Mouse (Mus musculus) heart, adult 9 months (tissue): Measurements from ENCODE around the gene Rcan2.

ENCODE experiments used
- DNase-seq, 2 experiments: peaks; one replicate each; pipeline ENCODE4 v3.0.0; 2022; ENCODE audit warnings: low spot score in 2 of 2

The Rcan2 gene

GRCm38 (mm10) chr17:44013756-44014510, 212.8 kb downstream of the Rcan2 start:
- no peak for DNase-seq

DNA sequence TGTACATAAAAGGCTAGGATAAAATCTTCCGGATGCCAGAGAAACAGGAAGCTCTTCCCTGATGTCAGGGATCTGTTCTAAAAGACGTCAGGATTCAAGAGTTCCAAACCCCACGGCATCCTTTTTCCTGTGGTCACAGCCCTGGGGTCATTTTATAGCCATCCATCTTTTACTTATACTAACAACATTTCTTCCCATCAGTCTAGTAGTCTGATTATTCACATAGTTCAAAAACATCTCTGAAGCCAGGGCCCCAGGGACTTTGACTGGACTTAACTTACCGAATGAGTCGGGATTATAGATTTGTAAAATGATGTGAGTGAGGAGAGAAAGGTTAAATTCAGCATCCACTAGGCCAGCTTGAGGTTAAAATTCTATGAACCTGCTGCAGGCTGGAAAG, 215.2 kb downstream of the Rcan2 start:
- no peak for DNase-seq

GRCm38 (mm10) chr17:44020707-44021220, 219.6 kb downstream of the Rcan2 start:
- peak; percentile 15 to 17 for DNase-seq

DNA sequence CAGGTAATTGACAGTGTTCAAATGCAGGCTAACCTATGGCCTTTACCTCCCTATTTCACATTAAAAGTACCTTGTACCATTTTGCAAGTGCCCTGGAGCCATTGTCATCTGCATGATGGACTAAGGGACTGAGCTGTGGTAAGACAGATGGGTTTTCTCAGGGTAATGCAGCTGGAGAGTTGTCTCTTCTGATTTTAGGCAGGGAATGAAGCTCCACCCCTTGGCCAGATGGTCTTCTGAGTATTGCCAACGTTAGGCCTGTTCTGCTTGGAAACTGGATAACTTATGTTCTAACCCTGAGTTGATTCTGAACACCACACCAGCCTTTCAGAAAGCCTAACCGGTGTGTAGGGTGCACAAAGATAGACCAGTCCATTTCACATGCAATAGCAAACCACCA, 222.7 kb downstream of the Rcan2 start:
- peak in 1 of 2 experiments; percentile 19 for DNase-seq

DNA sequence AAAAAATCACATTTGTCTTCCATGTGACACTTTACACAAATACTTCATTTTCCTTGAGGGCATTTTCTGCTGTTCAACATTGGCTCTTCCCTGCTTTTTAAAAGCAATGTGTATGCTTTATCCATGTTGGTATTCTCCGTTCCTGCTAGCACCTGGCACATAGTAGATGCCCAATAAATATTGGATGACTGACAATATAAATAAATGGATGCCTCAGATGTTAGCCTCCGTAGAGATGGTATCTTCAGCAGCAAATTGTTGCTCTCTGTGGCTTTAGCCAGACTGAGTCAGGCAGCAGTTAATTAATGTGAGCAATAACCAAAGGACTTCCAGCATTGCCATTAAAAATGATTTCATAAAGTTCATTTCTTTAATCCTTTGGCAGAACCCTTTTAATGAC, 223.9 kb downstream of the Rcan2 start:
- no peak for DNase-seq

- DNase-seq = no peak
These were observed 224.8 kb downstream of the Rcan2 start for GRCm38 (mm10) chr17:44025935-44026334.

DNA sequence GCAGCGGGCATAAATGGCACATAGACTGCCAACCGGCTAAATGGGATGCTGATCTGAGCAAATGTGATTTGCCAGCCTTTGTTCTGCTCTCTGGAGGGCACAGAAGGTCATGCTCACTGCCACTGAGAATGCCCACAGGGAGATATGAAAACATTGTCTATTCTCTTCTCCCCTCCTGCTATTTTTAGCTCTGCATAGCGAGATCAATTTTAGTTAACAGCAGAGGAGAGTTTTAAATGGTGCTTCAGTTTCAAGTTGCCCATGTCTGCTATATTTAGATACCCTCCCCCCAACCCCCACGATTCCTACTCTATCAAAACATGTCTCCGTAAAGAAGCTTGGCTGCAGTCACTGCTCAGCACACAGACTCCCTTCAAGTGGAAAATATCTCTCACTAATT, 225.2 kb downstream of the Rcan2 start:
- DNase-seq = peak; percentile 55 to 60

- DNase-seq = peak in 1 of 2 experiments; percentile 27
These were observed 225.6 kb downstream of the Rcan2 start for GRCm38 (mm10) chr17:44026786-44027185.

- DNase-seq = no peak
These were observed 226.2 kb downstream of the Rcan2 start for GRCm38 (mm10) chr17:44027311-44027710.

- DNase-seq = peak; percentile 38 to 75
These were observed 228.5 kb downstream of the Rcan2 start for GRCm38 (mm10) chr17:44029616-44030015.

DNA sequence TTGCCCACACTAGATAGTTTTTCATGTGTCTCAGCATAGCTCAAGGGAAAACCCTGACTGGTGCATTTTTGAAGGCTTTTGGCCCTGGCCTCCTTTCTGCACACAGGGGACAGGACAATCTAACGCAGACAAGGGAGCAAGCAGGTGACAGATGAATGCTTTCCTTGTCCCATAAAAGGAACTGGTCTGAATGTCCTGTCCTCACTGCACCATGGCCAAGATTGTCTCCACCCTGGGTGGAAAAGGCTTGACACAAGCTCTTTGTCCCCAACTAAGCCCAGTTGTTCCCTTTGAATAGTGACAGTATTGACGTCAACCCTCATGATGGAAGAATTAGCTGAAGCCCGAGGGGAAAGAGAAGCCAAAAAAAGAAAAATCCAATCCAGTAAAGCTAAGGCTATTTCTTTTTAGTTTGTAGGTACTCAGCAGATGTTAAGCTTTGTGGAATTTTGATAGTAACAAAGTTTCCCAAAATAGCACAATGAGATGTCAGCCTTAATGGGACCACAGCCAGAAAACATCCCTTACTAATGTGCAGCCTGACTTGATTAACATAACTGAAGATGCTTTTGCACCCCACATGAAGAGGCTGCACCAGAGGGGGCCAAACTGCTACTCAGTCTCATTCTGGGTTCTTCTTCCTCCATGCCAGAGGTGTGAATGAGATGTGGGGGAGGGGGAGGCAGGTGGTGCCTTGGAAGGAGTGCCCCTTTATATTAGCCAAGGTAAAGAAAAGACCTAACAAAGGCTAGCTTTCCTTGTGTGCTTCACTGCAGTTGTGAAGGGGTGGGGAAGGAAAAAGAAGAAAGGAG, 229.8 kb downstream of the Rcan2 start:
- DNase-seq = peak; percentile 37 to 68

GRCm38 (mm10) chr17:44035005-44035404, 233.9 kb downstream of the Rcan2 start:
- DNase-seq = no peak

- peak in 1 of 2 experiments; percentile 27 for DNase-seq
These were observed 237.5 kb downstream of the Rcan2 start for GRCm38 (mm10) chr17:44038656-44039055.

- DNase-seq = no peak
These were observed 239.3 kb downstream of the Rcan2 start for GRCm38 (mm10) chr17:44040449-44040848.

- DNase-seq = no peak
These were observed 241.2 kb downstream of the Rcan2 start for GRCm38 (mm10) chr17:44042301-44042700.

DNA sequence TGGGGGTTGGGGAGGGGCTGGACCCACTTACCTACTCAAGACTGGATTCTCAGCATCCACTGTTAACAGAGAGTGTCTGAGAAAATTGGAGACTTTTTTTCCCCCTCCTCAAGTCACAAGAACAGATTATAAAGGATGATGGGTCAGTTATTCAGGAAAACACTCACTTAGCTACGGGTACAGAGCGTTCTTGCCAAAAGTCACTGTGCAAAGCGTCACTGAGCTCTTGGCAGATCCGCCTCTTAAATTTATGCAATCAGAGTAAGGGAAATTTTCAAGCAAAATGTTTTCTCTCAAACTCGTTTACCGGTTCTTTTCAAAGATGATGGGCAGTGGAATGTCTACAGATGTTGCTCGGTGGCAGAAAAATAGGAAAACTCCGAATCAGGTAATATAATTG, 241.7 kb downstream of the Rcan2 start:
- peak in 1 of 2 experiments; percentile 20 for DNase-seq

DNA sequence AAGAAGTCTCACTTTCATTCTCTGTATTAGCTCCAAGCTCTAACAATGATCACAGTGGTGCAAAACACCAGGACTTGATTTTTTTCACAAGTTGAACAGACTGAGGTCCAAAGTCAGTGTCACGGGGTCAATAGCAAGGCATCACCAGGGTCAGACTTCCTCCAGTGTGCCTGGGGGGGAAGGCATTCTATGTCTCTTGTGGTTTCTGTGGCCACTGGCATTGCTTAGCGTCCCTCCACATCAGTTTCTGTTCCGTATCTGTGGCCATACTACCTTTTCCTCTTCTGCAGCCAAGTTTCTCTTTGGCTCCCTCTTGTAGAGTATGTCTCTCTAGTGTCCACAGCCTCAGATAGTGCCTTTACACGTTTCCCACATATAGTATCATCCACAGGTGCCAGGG, 252.3 kb downstream of the Rcan2 start:
- peak in 1 of 2 experiments; percentile 23 for DNase-seq

DNA sequence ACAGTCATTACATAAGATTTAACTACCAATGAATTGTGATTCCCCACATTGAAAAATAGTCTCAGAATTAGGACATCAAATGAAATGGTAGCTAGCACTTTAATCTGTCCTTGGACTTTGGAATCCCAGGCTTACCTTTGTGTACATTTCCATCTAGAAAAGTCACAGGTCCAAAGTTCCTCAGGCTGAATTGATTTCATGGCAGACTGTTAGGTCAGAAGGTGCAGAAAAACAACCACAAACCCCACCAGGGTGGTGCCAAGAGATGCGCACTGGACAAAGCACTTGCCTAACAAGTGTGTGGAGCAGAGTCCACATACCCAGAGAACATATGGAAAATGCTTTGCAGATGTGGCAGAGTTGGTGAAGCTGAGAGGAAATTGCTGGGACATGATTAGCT, 256.0 kb downstream of the Rcan2 start:
- no peak for DNase-seq

DNA sequence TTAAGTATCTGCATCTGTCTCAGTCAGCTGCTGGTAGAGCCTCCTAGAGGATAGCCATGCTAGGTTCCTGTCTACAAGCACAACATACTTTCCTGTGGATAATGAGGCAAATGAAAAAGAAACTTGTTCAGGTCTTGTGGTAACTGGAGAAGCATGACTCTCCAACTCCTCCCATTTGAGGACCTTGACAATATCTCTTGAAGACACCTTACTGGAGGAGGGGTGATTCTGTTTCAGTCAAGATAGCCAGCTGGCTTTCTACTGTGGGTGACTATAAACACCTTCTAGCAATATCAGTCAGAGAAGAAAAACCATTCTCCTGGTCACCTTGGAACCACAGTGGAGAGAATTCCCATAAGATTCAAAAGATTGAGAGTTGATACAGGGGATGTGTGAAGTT, 257.0 kb downstream of the Rcan2 start:
- no peak for DNase-seq

DNA sequence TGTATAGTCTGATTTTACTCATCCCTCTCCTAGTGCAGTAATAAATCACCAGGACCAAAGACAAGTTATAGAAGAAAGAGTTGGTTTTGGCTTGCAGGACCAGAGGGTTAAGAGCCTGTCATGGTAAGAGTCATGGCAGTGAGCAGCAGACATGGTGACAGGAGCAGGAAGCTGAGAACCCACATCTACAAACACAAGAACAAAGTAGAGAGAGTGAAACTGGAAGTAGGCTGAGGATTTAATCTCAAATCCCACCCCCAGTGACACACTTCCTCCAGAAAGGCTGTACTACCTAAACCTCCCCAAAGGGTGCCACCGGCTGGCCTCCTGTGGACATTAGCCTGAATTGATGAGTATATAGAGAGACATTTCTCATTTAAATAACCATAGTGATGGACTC, 259.6 kb downstream of the Rcan2 start:
- DNase-seq = no peak

GRCm38 (mm10) chr17:44061289-44061890, 260.2 kb downstream of the Rcan2 start:
- no peak for DNase-seq

DNA sequence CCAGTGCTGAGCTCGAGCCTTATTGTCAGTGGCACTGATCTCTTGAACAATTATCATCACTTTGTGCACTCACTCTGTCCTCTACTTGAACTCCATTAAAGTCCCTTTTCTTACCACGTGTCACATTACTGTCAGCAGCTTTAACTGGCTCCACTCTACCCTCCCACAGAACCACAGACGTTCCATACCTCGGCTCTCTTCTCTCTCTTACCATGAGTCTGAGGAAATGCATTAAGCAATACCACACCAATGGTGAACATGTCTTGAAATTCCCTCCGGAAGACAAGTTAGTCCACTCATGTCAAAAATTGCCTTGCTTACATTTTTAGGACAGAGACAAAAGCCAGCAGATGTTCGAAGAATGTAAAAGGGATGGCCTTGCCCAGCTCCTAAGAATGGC, 267.7 kb downstream of the Rcan2 start:
- no peak for DNase-seq
